Mouse (Mus musculus) testis, adult 2 months (tissue): Measurements from ENCODE around the gene Kalrn.

Experiments
- CTCF ChIP-seq: fragments of 200-500 bp; IDR thresholded peaks from 2 replicates; pipeline ENCODE4 v1.5.1; 2012; ENCODE audit warnings: low read depth, mild to moderate bottlenecking, inconsistent platforms, low read length, moderate library complexity; ENCODE audit not compliant: control insufficient read depth, insufficient read depth, insufficient replicate concordance
- POLR2A ChIP-seq: fragments of 200-500 bp; IDR thresholded peaks from 2 replicates; pipeline ENCODE4 v1.6.1; 2012; ENCODE audit warnings: low read depth, mild to moderate bottlenecking, inconsistent platforms, low read length, moderate library complexity; ENCODE audit not compliant: control insufficient read depth

DNA sequence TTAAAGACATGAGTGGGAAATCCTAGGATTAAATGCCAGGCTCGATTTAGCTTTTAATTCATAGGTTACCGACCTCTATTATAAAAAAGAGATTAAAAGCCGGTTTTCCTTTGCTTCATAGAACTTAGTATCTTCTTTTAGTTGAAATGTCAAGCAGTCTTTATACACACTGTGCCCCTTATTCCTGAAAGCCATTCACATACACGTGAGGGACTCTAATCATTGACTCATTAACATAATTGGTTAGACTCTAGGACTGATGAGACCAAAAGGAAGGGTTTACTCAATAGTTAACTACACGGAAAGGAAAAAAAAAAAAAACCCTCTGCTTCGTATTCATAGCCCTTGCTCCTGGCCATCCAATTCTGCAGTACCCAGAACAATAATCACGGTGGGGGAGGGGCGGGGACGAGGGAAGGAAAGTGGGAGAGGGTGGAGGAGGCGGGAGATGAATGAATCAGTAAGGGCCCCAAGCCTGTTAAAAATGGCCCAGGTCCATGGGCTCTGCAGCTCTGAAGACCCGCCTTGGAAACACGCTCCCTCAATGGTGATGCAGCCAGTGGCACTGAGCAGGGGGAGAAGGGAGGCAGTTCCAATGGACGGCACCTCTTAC, 368.7 kb downstream of the Kalrn start:
- TF ChIP-seq CTCF = no peak
- TF ChIP-seq POLR2A = no peak
